Comparison of ENCODE assay signal across 8 mouse cellular contexts in genomic region chr16:78301183-78301830, GRCm38 (mm10). TPM values are rescaled to one million over a fixed set of nuclear protein-coding genes. Genes with fewer than 3 reads are reported as not detected.
DNase-seq lines count a peak whose midpoint lies in the region; ATAC-seq lines count a peak whose summit lies in the region.

Gene Cxadr (plus strand): TSS chr16:78301489.

- peak; percentile 91 for ATAC-seq in embryonic facial prominence, embryonic 12.5 days (ENCODE audit: insufficient number of reproducible peaks, insufficient read depth, low FRiP score, low TSS enrichment)
- peak; percentile 72; the same call in 1 of the 2 replicates for ATAC-seq in heart, embryonic 13.5 days (ENCODE audit: extremely low read depth, insufficient number of reproducible peaks, low FRiP score, low TSS enrichment)
- peak; percentile 96 for ATAC-seq in kidney, embryonic 15.5 days (replicated peaks; ENCODE audit: low FRiP score)
- peak; percentile 80; the same call in 1 of the 2 replicates for ATAC-seq in limb, embryonic 15.5 days (ENCODE audit: insufficient number of reproducible peaks, low FRiP score, low TSS enrichment, low read depth)
- peak; percentile 98 for ATAC-seq in midbrain, embryonic 16.5 days
- peak; percentile 92 for ATAC-seq in stomach, embryonic 15.5 days (ENCODE audit: insufficient read depth, low FRiP score, low read depth)

- H3K9me3 ChIP-seq in embryonic facial prominence, embryonic 12.5 days: no peaks in the 10 kb centered on the region
- no peaks in the 10 kb centered on the region for H3K9me3 ChIP-seq in heart, embryonic 13.5 days
- H3K9me3 ChIP-seq in kidney, embryonic 15.5 days (replicated peaks): no peaks in the 10 kb centered on the region
- no peaks in the 10 kb centered on the region for H3K9me3 ChIP-seq in limb, embryonic 15.5 days
- no peaks in the 10 kb centered on the region for H3K9me3 ChIP-seq in midbrain, embryonic 16.5 days (replicated peaks; ENCODE audit: control insufficient read depth, low read length, poor library complexity, severe bottlenecking)
- H3K9me3 ChIP-seq in stomach, embryonic 15.5 days: no peaks in the 10 kb centered on the region

- H3K9ac ChIP-seq in embryonic facial prominence, embryonic 12.5 days: peak within 1 kb of the TSS; percentile 80
- H3K9ac ChIP-seq in heart, embryonic 13.5 days: peak within 1 kb of the TSS; percentile 93
- peak within 1 kb of the TSS; percentile 85 for H3K9ac ChIP-seq in kidney, embryonic 15.5 days
- H3K9ac ChIP-seq in limb, embryonic 15.5 days: peak within 1 kb of the TSS; percentile 66
- H3K9ac ChIP-seq in midbrain, embryonic 16.5 days (ENCODE audit: low read depth, low read length): peak within 1 kb of the TSS; percentile 94
- peak within 1 kb of the TSS; percentile 62 for H3K9ac ChIP-seq in stomach, embryonic 15.5 days

- H3K27me3 ChIP-seq in embryonic facial prominence, embryonic 12.5 days: 0 out of 2 replicates have a peak, but pooled peaks cover 8% of the 10 kb centered on the region
- peaks cover 5% of the 10 kb centered on the region; the same call in 1 of the 2 replicates for H3K27me3 ChIP-seq in heart, embryonic 13.5 days (replicated peaks)
- peaks cover 7% of the 10 kb centered on the region; the same call in 1 of the 2 replicates for H3K27me3 ChIP-seq in kidney, embryonic 15.5 days
- H3K27me3 ChIP-seq in limb, embryonic 15.5 days: no peaks in the 10 kb centered on the region; the same call in 1 of the 2 replicates
- no peaks in the 10 kb centered on the region; the same call in 1 of the 2 replicates for H3K27me3 ChIP-seq in midbrain, embryonic 16.5 days (ENCODE audit: control insufficient read depth, insufficient read depth, low read depth, low read length)
- 0 out of 2 replicates have a peak, but pooled peaks cover 3% of the 10 kb centered on the region for H3K27me3 ChIP-seq in stomach, embryonic 15.5 days (replicated peaks)

- H3K36me3 ChIP-seq in embryonic facial prominence, embryonic 12.5 days: 0 out of 2 replicates have a peak, but pooled peaks cover 5% of the 10 kb centered on the region
- H3K36me3 ChIP-seq in heart, embryonic 13.5 days: no peaks in the 10 kb centered on the region
- no peaks in the 10 kb centered on the region for H3K36me3 ChIP-seq in kidney, embryonic 15.5 days
- no peaks in the 10 kb centered on the region for H3K36me3 ChIP-seq in limb, embryonic 15.5 days
- H3K36me3 ChIP-seq in midbrain, embryonic 16.5 days (ENCODE audit: control insufficient read depth, insufficient read depth, low read length): no peaks in the 10 kb centered on the region
- no peaks in the 10 kb centered on the region for H3K36me3 ChIP-seq in stomach, embryonic 15.5 days

- WGBS in embryonic facial prominence, embryonic 12.5 days: under 1% methylated on average over 34 of the region's 34 CpGs
- under 1% methylated on average over 32 of the region's 34 CpGs for WGBS in heart, embryonic 13.5 days
- under 1% methylated on average over 34 of the region's 34 CpGs for WGBS in kidney, embryonic 15.5 days
- WGBS in limb, embryonic 15.5 days: under 1% methylated on average over 34 of the region's 34 CpGs
- under 1% methylated on average over 34 of the region's 34 CpGs for WGBS in midbrain, embryonic 16.5 days
- WGBS in stomach, embryonic 15.5 days: under 1% methylated on average over 34 of the region's 34 CpGs

- peak; percentile 15 to 62 for DNase-seq in spleen, postnatal 4 days (ENCODE audit: low spot score in 2 of 2)
- DNase-seq in spleen, adult 12 weeks (ENCODE audit: low spot score): no peak

- no peaks in the 10 kb centered on the region for H3K4me1 ChIP-seq in embryonic facial prominence, embryonic 12.5 days
- peaks cover 36% of the 10 kb centered on the region for H3K4me1 ChIP-seq in heart, embryonic 13.5 days
- peaks cover 28% of the 10 kb centered on the region for H3K4me1 ChIP-seq in kidney, embryonic 15.5 days
- H3K4me1 ChIP-seq in limb, embryonic 15.5 days: 0 out of 2 replicates have a peak, but pooled peaks cover 11% of the 10 kb centered on the region
- peaks cover 23% of the 10 kb centered on the region for H3K4me1 ChIP-seq in midbrain, embryonic 16.5 days (ENCODE audit: control insufficient read depth, insufficient read depth, low read length)
- H3K4me1 ChIP-seq in stomach, embryonic 15.5 days: 0 out of 2 replicates have a peak, but pooled peaks cover 4% of the 10 kb centered on the region

- peak within 1 kb of the TSS; percentile 78 for H3K4me2 ChIP-seq in embryonic facial prominence, embryonic 12.5 days (replicated peaks)
- peak within 1 kb of the TSS; percentile 85 for H3K4me2 ChIP-seq in heart, embryonic 13.5 days
- H3K4me2 ChIP-seq in kidney, embryonic 15.5 days: peak within 1 kb of the TSS; percentile 95
- peak within 1 kb of the TSS; percentile 98 for H3K4me2 ChIP-seq in limb, embryonic 15.5 days
- H3K4me2 ChIP-seq in midbrain, embryonic 16.5 days (ENCODE audit: low read length): peak within 1 kb of the TSS; percentile 71
- peak within 1 kb of the TSS; percentile 94 for H3K4me2 ChIP-seq in stomach, embryonic 15.5 days

- H3K27ac ChIP-seq in embryonic facial prominence, embryonic 12.5 days: peak within 1 kb of the TSS; percentile 73
- H3K27ac ChIP-seq in heart, embryonic 13.5 days (replicated peaks): peak within 1 kb of the TSS; percentile 86
- peak within 1 kb of the TSS; percentile 90 for H3K27ac ChIP-seq in kidney, embryonic 15.5 days
- peak within 1 kb of the TSS; percentile 65 for H3K27ac ChIP-seq in limb, embryonic 15.5 days
- H3K27ac ChIP-seq in midbrain, embryonic 16.5 days (ENCODE audit: low read length): peak within 1 kb of the TSS; percentile 97
- H3K27ac ChIP-seq in stomach, embryonic 15.5 days: peak within 1 kb of the TSS; percentile 89

- peak within 1 kb of the TSS; percentile 81 for H3K4me3 ChIP-seq in embryonic facial prominence, embryonic 12.5 days
- peak within 1 kb of the TSS; percentile 88 for H3K4me3 ChIP-seq in heart, embryonic 13.5 days
- H3K4me3 ChIP-seq in kidney, embryonic 15.5 days (replicated peaks): peak within 1 kb of the TSS; percentile 89
- peak within 1 kb of the TSS; percentile 74 for H3K4me3 ChIP-seq in limb, embryonic 15.5 days
- peak within 1 kb of the TSS; percentile 91 for H3K4me3 ChIP-seq in midbrain, embryonic 16.5 days (ENCODE audit: low read depth, low read length)
- peak within 1 kb of the TSS; percentile 72 for H3K4me3 ChIP-seq in stomach, embryonic 15.5 days (replicated peaks)

RNA-seq across cellular contexts. Expression of gene Cxadr, which starts in this region (rescaled TPM):
- 34.9 and 37.7 TPM in 2 replicates for polyA plus RNA-seq in embryonic facial prominence, embryonic 12.5 days (2016; fragmentation: Nextera tagmentation; extraction: Ambion mirVana)
- 28.3 and 31.3 TPM in 2 replicates for polyA plus RNA-seq in heart, embryonic 13.5 days (2015; fragmentation: Nextera tagmentation; extraction: Ambion mirVana)
- 32.0 and 37.6 TPM in 2 replicates for polyA plus RNA-seq in kidney, embryonic 15.5 days (2015; fragmentation: Nextera tagmentation; extraction: Ambion mirVana)
- 14.6 and 16.2 TPM in 2 replicates for polyA plus RNA-seq in limb, embryonic 15.5 days (2015; fragmentation: Nextera tagmentation; extraction: Ambion mirVana)
- polyA plus RNA-seq in midbrain, embryonic 16.5 days (2015; fragmentation: Nextera tagmentation; extraction: Ambion mirVana): 205 TPM in 2 replicates
- polyA plus RNA-seq in stomach, embryonic 15.5 days (2015; fragmentation: Nextera tagmentation; extraction: Ambion mirVana): 59.0 and 68.1 TPM in 2 replicates
